In genomic region chr4:58477691-58478090, GRCm38 (mm10) we compare ENCODE assay signal across 12 mouse cellular contexts.
DNase-seq lines count a peak whose midpoint lies in the region.
"Had no signal": no experiment of that assay in that cellular context is flagged by ENCODE, and none has a peak within 500 bp of the region (broad histone marks: within the 10 kb centered on the region; RNA-seq: fewer than 3 reads in every experiment).

No protein-coding gene starts in this region.

- peak; percentile 59 for DNase-seq in gastrocnemius, adult 18-20 months (ENCODE audit: low spot score)
- no peak for DNase-seq in gastrocnemius, postnatal 10 days
- DNase-seq in lung, postnatal 25 days (ENCODE audit: low spot score) = peak; percentile 16
- no peak for DNase-seq in lung, postnatal 36 days
- peak; percentile 67 for DNase-seq in layer of hippocampus, adult 9-11 months
- DNase-seq in skeletal muscle tissue, adult 2 months (ENCODE audit: low read depth, low spot score) = peak; percentile 68
- no peak for DNase-seq in retina, postnatal 1 day
- no peak for DNase-seq in ovary, postnatal 36 days (ENCODE audit: low spot score)
- DNase-seq: adrenal gland, postnatal 25 days; kidney, postnatal 36 days; lung, adult 2 months; thymus, postnatal 14 days had no signal

Comparison
In these comparisons a context has a peak if more than half of its experiments do, and no peak if none do; other contexts are left out.
1. DNase-seq: peak in gastrocnemius, adult 18-20 months (single experiment), lung, postnatal 25 days (single experiment), layer of hippocampus, adult 9-11 months (single experiment) and skeletal muscle tissue, adult 2 months (single experiment); none in gastrocnemius, postnatal 10 days (single experiment), lung, postnatal 36 days (single experiment), retina, postnatal 1 day (single experiment) and ovary, postnatal 36 days (single experiment).